Mouse (Mus musculus) Patski (cell line): ENCODE data around the gene Ints11. TPM values are rescaled to one million over a fixed set of nuclear protein-coding genes. Genes with fewer than 3 reads are reported as not detected.

Source experiments
- ATAC-seq: fragments of 100-300 bp; one replicate; pipeline ENCODE4 v1.8.0; 2021
- CTCF ChIA-PET: fragments of 350-600 bp; sonication (Branson Sonifier 250); formaldehyde crosslinking; loops from one replicate; lab custom pipeline; 2022; ENCODE audit warnings: inconsistent platforms; lab: Charles Lee
- POLR2A ChIA-PET: fragments of 350-600 bp; sonication (Branson Sonifier 250); formaldehyde crosslinking; loops from one replicate; lab custom pipeline; 2022; ENCODE audit warnings: antibody characterized with exemption, inconsistent platforms; lab: Charles Lee
- DNase-seq: peaks from one replicate; pipeline ENCODE4 v3.0.0-alpha.2; 2011; ENCODE audit warnings: low read depth, low spot score
- H3K27me3 ChIP-seq: fragments of 371-371 bp; one replicate; pipeline ENCODE4 v1.5.1; 2021
- CTCF ChIP-seq: fragments of 100-300 bp; IDR thresholded peaks from one replicate; pipeline ENCODE4 v1.5.1; 2021
- in situ Hi-C: fragments of 300-500 bp; cut with MboI; formaldehyde crosslinking; loops from 3 replicates; pipeline ENCODE4 v1.11.1; 2018; ENCODE audit warnings: low pct_unique_long_range_greater_than_20kb, mixed read lengths
- polyA plus RNA-seq: library from polyadenylated mRNA; unstranded; gene quantifications from one replicate; pipeline ENCODE4 v1.2.3, GENCODE M21; 2021

Ints11 gene
- polyA plus RNA-seq, 1 experiment from 2014 or later: 37.6 TPM

GRCm38 (mm10) chr4:155899355-155899754, 30.0 kb downstream of the Ints11 start:
- ATAC-seq (no peak), DNase-seq (no peak)
- no peak for TF ChIP-seq CTCF
- no peaks in the 10 kb centered on the region for H3K27me3 ChIP-seq
- CTCF ChIA-PET: no interaction called here
- in situ Hi-C loops: no loop called here
- POLR2A ChIA-PET: no interaction called here

GRCm38 (mm10) chr4:155901205-155901604, 31.9 kb downstream of the Ints11 start:
- ATAC-seq (no peak), DNase-seq (no peak)
- no peaks in the 10 kb centered on the region for H3K27me3 ChIP-seq
- POLR2A ChIA-PET: no interaction called here
- TF ChIP-seq CTCF: no peak
- CTCF ChIA-PET: interaction anchor here (1.1 kb wide), 1 partner anchor 120 kb away, joined by 3 read pairs; no protein-coding TSS in a partner anchor
- in situ Hi-C loops: no loop called here

- no peak for TF ChIP-seq CTCF
- ATAC-seq: no peak
- POLR2A ChIA-PET: no interaction called here
- CTCF ChIA-PET: no interaction called here
- H3K27me3 ChIP-seq: no peaks in the 10 kb centered on the region
- DNase-seq: no peak
- in situ Hi-C loops: no loop called here
Measured at GRCm38 (mm10) chr4:155903246-155903645, 33.9 kb downstream of the Ints11 start.

- no peak for DNase-seq
- no peaks in the 10 kb centered on the region for H3K27me3 ChIP-seq
- CTCF ChIA-PET: no interaction called here
- no peak for TF ChIP-seq CTCF
- in situ Hi-C loops: loop anchor here (5.0 kb wide), 1 partner anchor 38 kb away; the partner anchor contains the start of gene Ube2j2
- ATAC-seq: no peak
- POLR2A ChIA-PET: no interaction called here
Measured at GRCm38 (mm10) chr4:155904318-155905102, 35.2 kb downstream of the Ints11 start.

- no peak for ATAC-seq
- no peaks in the 10 kb centered on the region for H3K27me3 ChIP-seq
- CTCF ChIA-PET: no interaction called here
- in situ Hi-C loops: loop anchor here (5.0 kb wide), 1 partner anchor 37 kb away; the partner anchor contains the start of gene Ube2j2
- DNase-seq: no peak
- TF ChIP-seq CTCF: no peak
- POLR2A ChIA-PET: no interaction called here
Measured at GRCm38 (mm10) chr4:155905634-155906033, 36.3 kb downstream of the Ints11 start.

- no peaks in the 10 kb centered on the region for H3K27me3 ChIP-seq
- in situ Hi-C loops: loop anchor here (5.0 kb wide), 1 partner anchor 36 kb away; the partner anchor contains the start of gene Ube2j2
- ChIA-PET POLR2A (no interaction called here), CTCF (no interaction called here)
- ATAC-seq (no peak), DNase-seq (no peak)
- no peak for TF ChIP-seq CTCF
Measured at GRCm38 (mm10) chr4:155906125-155906524, 36.8 kb downstream of the Ints11 start.

- POLR2A ChIA-PET: no interaction called here
- DNase-seq (no peak), ATAC-seq (no peak)
- H3K27me3 ChIP-seq: no peaks in the 10 kb centered on the region
- in situ Hi-C loops: loop anchor here (5.0 kb wide), 1 partner anchor 35 kb away; the partner anchor contains the start of gene Ube2j2
- CTCF ChIA-PET: no interaction called here
- TF ChIP-seq CTCF: no peak
Measured at GRCm38 (mm10) chr4:155907003-155907402, 37.7 kb downstream of the Ints11 start.

- no peak for DNase-seq
- H3K27me3 ChIP-seq: no peaks in the 10 kb centered on the region
- ChIA-PET CTCF (interaction anchor here (1.3 kb wide), 1 partner anchor 40 kb away, joined by 4 read pairs; no protein-coding TSS in a partner anchor), POLR2A (no interaction called here)
- in situ Hi-C loops: loop anchor here (5.0 kb wide), 1 partner anchor 34 kb away; the partner anchor contains the start of gene Ube2j2
- no peak for ATAC-seq
- TF ChIP-seq CTCF: no peak
Measured at GRCm38 (mm10) chr4:155908281-155908680, 38.9 kb downstream of the Ints11 start.

GRCm38 (mm10) chr4:155908751-155909150, 39.4 kb downstream of the Ints11 start:
- in situ Hi-C loops: loop anchor here (5.0 kb wide), 1 partner anchor 34 kb away; the partner anchor contains the start of gene Ube2j2
- no peak for DNase-seq
- H3K27me3 ChIP-seq: no peaks in the 10 kb centered on the region
- no peak for TF ChIP-seq CTCF
- ChIA-PET CTCF (interaction anchor here (1.3 kb wide), 1 partner anchor 39 kb away, joined by 4 read pairs; no protein-coding TSS in a partner anchor), POLR2A (no interaction called here)
- ATAC-seq: no peak

GRCm38 (mm10) chr4:155932031-155932430, 62.7 kb downstream of the Ints11 start:
- TF ChIP-seq CTCF: no peak
- H3K27me3 ChIP-seq: no peaks in the 10 kb centered on the region
- ATAC-seq: no peak
- no peak for DNase-seq
- ChIA-PET POLR2A (no interaction called here), CTCF (interaction anchor here (1.1 kb wide), 1 partner anchor 193 kb away, joined by 3 read pairs; no protein-coding TSS in a partner anchor)
- in situ Hi-C loops: no loop called here

Other genes with a start within 250 kb of the Ints11 start
- 57.8 TPM for gene Cdk11b, start 244.7 kb upstream of the Ints11 start, polyA plus RNA-seq
- not detected for gene Gm10563, start 224.1 kb upstream of the Ints11 start, polyA plus RNA-seq
- gene Mmp23, start 216.2 kb upstream of the Ints11 start, polyA plus RNA-seq: 4.1 TPM
- 39.5 TPM for gene Mib2, start 200.3 kb upstream of the Ints11 start, polyA plus RNA-seq
- 7.3 TPM for gene Fndc10, start 175.2 kb upstream of the Ints11 start, polyA plus RNA-seq
- gene Ssu72, start 164.7 kb upstream of the Ints11 start, polyA plus RNA-seq: 81.8 TPM
- 1.4 TPM for gene Tmem240, start 134.7 kb upstream of the Ints11 start, polyA plus RNA-seq
- gene Atad3a, start 108.5 kb upstream of the Ints11 start, polyA plus RNA-seq: 53.3 TPM
- 0.47 TPM for gene Vwa1, start 94.8 kb upstream of the Ints11 start, polyA plus RNA-seq
- 0.05 TPM for gene Tmem88b, start 83.7 kb upstream of the Ints11 start, polyA plus RNA-seq
- gene Ankrd65, start 79.1 kb upstream of the Ints11 start, polyA plus RNA-seq: not detected
- gene Mrpl20, start 66.7 kb upstream of the Ints11 start, polyA plus RNA-seq: 124 TPM
- gene Ccnl2, start 57.1 kb upstream of the Ints11 start, polyA plus RNA-seq: 55.5 TPM
- gene Aurkaip1, start 38.3 kb upstream of the Ints11 start, polyA plus RNA-seq: 127 TPM
- 15.4 TPM for gene Mxra8, start 29.9 kb upstream of the Ints11 start, polyA plus RNA-seq
- gene Dvl1, start 22.1 kb upstream of the Ints11 start, polyA plus RNA-seq: 83.6 TPM
- gene Tas1r3, start 6.2 kb upstream of the Ints11 start, polyA plus RNA-seq: 1.2 TPM
- 15.4 TPM for gene Cptp, start 106 bp upstream of the Ints11 start, polyA plus RNA-seq
- 22.4 TPM for gene Pusl1, start 22.2 kb downstream of the Ints11 start, polyA plus RNA-seq
- gene Acap3, start 22.3 kb downstream of the Ints11 start, polyA plus RNA-seq: 16.7 TPM
- gene Ube2j2, start 74.3 kb downstream of the Ints11 start, polyA plus RNA-seq: 60.1 TPM
- 0.59 TPM for gene C1qtnf12, start 92.8 kb downstream of the Ints11 start, polyA plus RNA-seq
- gene B3galt6, start 123.1 kb downstream of the Ints11 start, polyA plus RNA-seq: 6.2 TPM
- 167 TPM for gene Sdf4, start 123.3 kb downstream of the Ints11 start, polyA plus RNA-seq
- gene Tnfrsf4, start 144.3 kb downstream of the Ints11 start, polyA plus RNA-seq: 0.36 TPM
- 1.0 TPM for gene Tnfrsf18, start 156.6 kb downstream of the Ints11 start, polyA plus RNA-seq
- 3.7 TPM for gene Ttll10, start 189.9 kb downstream of the Ints11 start, polyA plus RNA-seq
- 9.3 TPM for gene 9430015G10Rik, start 240.4 kb downstream of the Ints11 start, polyA plus RNA-seq